ENCODE assay signal across 25 mouse cellular contexts in the genomic region with DNA sequence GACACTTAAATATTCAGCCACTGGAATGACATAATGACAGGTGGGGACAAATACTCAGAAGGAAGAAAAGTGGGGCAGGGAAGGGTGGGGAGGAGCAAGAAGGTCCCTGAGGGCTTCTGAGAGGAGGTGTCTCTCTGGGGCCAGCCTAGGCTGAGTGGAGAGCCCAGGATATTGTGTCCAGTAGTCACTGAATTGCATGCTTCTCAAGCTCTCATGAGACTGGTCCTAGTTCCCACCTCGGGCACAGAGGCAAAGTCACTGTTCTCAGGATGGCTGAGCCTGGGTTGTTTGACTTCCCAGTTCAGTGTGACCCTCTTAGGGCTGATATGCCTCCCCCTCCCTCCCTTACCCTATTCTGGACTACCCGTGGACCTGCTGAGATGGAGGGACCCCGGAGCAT. TPM values are rescaled to one million over a fixed set of nuclear protein-coding genes. Genes with fewer than 3 reads are reported as not detected.
A peak's percentile ranks its signal among the peaks of the same experiment; 100 is the strongest.
DNase-seq lines count a peak whose midpoint lies in the region; ATAC-seq and TF ChIP-seq lines count a peak whose summit lies in the region.
"Had no signal": no experiment of that assay in that cellular context is flagged by ENCODE, and none has a peak within 500 bp of the region (broad histone marks: within the 10 kb centered on the region; RNA-seq: fewer than 3 reads in every experiment).

No protein-coding gene starts in this region.

- no peaks in the 10 kb centered on the region for H3K9me3 ChIP-seq in intestine, postnatal 0 days (ENCODE audit: control insufficient read depth)
- no peaks in the 10 kb centered on the region for H3K9me3 ChIP-seq in intestine, embryonic 15.5 days
- no peaks in the 10 kb centered on the region for H3K9me3 ChIP-seq in lung, embryonic 16.5 days (ENCODE audit: control insufficient read depth, low read length)
- H3K9me3 ChIP-seq: embryonic facial prominence, embryonic 12.5 days; forebrain, embryonic 13.5 days; limb, embryonic 15.5 days; neural tube, embryonic 12.5 days had no signal

- H3K4me1 ChIP-seq in intestine, postnatal 0 days (replicated peaks; ENCODE audit: control insufficient read depth, insufficient read depth, low read length), result 0 out of 2 replicates have a peak, but pooled peaks cover 4% of the 10 kb centered on the region
- H3K4me1 ChIP-seq in intestine, embryonic 15.5 days (replicated peaks), result peaks cover 24% of the 10 kb centered on the region
- peaks cover 21% of the 10 kb centered on the region for H3K4me1 ChIP-seq in lung, embryonic 16.5 days (replicated peaks; ENCODE audit: control insufficient read depth, insufficient read depth, low read length)

- WGBS in intestine, postnatal 0 days, result 61% methylated on average over 3 of the region's 3 CpGs
- WGBS in intestine, embryonic 15.5 days, result 74% methylated on average over 3 of the region's 3 CpGs
- WGBS in lung, embryonic 16.5 days, result 54% methylated on average over 3 of the region's 3 CpGs

- DNase-seq in adrenal gland, postnatal 10 days, result peak; percentile 57
- DNase-seq in adrenal gland, postnatal 25 days, result no peak
- DNase-seq in lung, postnatal 36 days, result no peak
- DNase-seq in kidney, postnatal 36 days, result no peak
- DNase-seq: cerebellum, adult 11-12 months; cerebellum, postnatal 14 days; kidney, adult 18-20 months; left cerebral cortex, postnatal 4 days; lung, postnatal 10 days; midbrain, embryonic 14.5 days; right cerebral cortex, postnatal 14 days; thymus, adult 2 months; thymus, postnatal 4 days had no signal

- H3K27ac ChIP-seq in intestine, postnatal 0 days (ENCODE audit: low read depth, low read length), result no peak overlapping the region
- no peak overlapping the region for H3K27ac ChIP-seq in intestine, embryonic 15.5 days
- peak overlapping the region; percentile 1; the same call in 1 of the 2 replicates for H3K27ac ChIP-seq in lung, embryonic 16.5 days (ENCODE audit: low read length)
- H3K27ac ChIP-seq: embryonic facial prominence, embryonic 12.5 days; forebrain, embryonic 13.5 days; heart, embryonic 13.5 days; hindbrain, embryonic 12.5 days; limb, embryonic 15.5 days; neural tube, embryonic 12.5 days; stomach, postnatal 0 days had no signal

- peak overlapping the region; percentile 80 for H3K4me2 ChIP-seq in intestine, postnatal 0 days (replicated peaks; ENCODE audit: low read depth)
- no peak overlapping the region for H3K4me2 ChIP-seq in intestine, embryonic 15.5 days (replicated peaks)
- peak overlapping the region; percentile 78; the same call in 1 of the 2 replicates for H3K4me2 ChIP-seq in lung, embryonic 16.5 days (ENCODE audit: low read depth, low read length)
- H3K4me2 ChIP-seq: embryonic facial prominence, embryonic 12.5 days; forebrain, embryonic 13.5 days; hindbrain, embryonic 12.5 days; limb, embryonic 15.5 days; neural tube, embryonic 12.5 days had no signal

- H3K9ac ChIP-seq in intestine, postnatal 0 days (ENCODE audit: low read depth, low read length), result no peak overlapping the region
- H3K9ac ChIP-seq in intestine, embryonic 15.5 days, result no peak overlapping the region
- H3K9ac ChIP-seq in lung, embryonic 16.5 days (ENCODE audit: low read length), result no peak overlapping the region
- H3K9ac ChIP-seq: embryonic facial prominence, embryonic 12.5 days; forebrain, embryonic 13.5 days; hindbrain, embryonic 12.5 days; limb, embryonic 15.5 days; neural tube, embryonic 12.5 days had no signal

- no peak for ATAC-seq in intestine, postnatal 0 days
- ATAC-seq in intestine, embryonic 15.5 days, result no peak
- ATAC-seq in lung, embryonic 16.5 days (ENCODE audit: low read depth), result no peak
- ATAC-seq: forebrain, embryonic 13.5 days had no signal

- H3K27me3 ChIP-seq in intestine, postnatal 0 days (replicated peaks; ENCODE audit: control insufficient read depth, insufficient read depth, low read length), result no peaks in the 10 kb centered on the region
- no peaks in the 10 kb centered on the region for H3K27me3 ChIP-seq in intestine, embryonic 15.5 days (replicated peaks)
- H3K27me3 ChIP-seq in lung, embryonic 16.5 days (ENCODE audit: control insufficient read depth, insufficient read depth, low read depth, low read length), result no peaks in the 10 kb centered on the region

- H3K4me3 ChIP-seq in intestine, postnatal 0 days (ENCODE audit: low read depth, low read length), result no peak overlapping the region
- no peak overlapping the region for H3K4me3 ChIP-seq in intestine, embryonic 15.5 days (replicated peaks)
- peak overlapping the region; percentile 73; the same call in 1 of the 2 replicates for H3K4me3 ChIP-seq in lung, embryonic 16.5 days (ENCODE audit: low read length)
- H3K4me3 ChIP-seq: embryonic facial prominence, embryonic 12.5 days; forebrain, embryonic 13.5 days; heart, embryonic 13.5 days; hindbrain, embryonic 12.5 days; limb, embryonic 15.5 days; neural tube, embryonic 12.5 days had no signal

- TF ChIP-seq CTCF in intestine, postnatal 0 days (IDR thresholded peaks at IDR 0.05; ENCODE audit: low read depth), result no peak

- H3K36me3 ChIP-seq in intestine, postnatal 0 days (ENCODE audit: control insufficient read depth, insufficient read depth), result peaks cover 6% of the 10 kb centered on the region; the same call in 1 of the 2 replicates
- 0 out of 2 replicates have a peak, but pooled peaks cover 3% of the 10 kb centered on the region for H3K36me3 ChIP-seq in intestine, embryonic 15.5 days
- peaks cover 21% of the 10 kb centered on the region for H3K36me3 ChIP-seq in lung, embryonic 16.5 days (ENCODE audit: control insufficient read depth, insufficient read depth, low read length)
- H3K36me3 ChIP-seq: embryonic facial prominence, embryonic 12.5 days; hindbrain, embryonic 12.5 days; limb, embryonic 15.5 days; neural tube, embryonic 12.5 days had no signal

RNA-seq across cellular contexts. Expression of gene Tmem189, which starts 3.2 kb away (rescaled TPM):
- total RNA-seq in adrenal gland, postnatal 10 days (2021), result 10 to 100 TPM; 31.2 to 33.5 TPM
- 37.4 and 40.5 TPM in 2 replicates for total RNA-seq in adrenal gland, postnatal 25 days (2021)
- polyA plus RNA-seq in intestine, postnatal 0 days (2015; fragmentation: Nextera tagmentation; extraction: Ambion mirVana), result 25.0 and 26.8 TPM in 2 replicates
- polyA plus RNA-seq in intestine, embryonic 15.5 days (2015; fragmentation: Nextera tagmentation; extraction: Ambion mirVana), result 35.1 and 38.6 TPM in 2 replicates
- 38.3 and 39.6 TPM in 2 replicates for polyA plus RNA-seq in lung, embryonic 16.5 days (2015; fragmentation: Nextera tagmentation; extraction: Ambion mirVana)

RNA-seq across cellular contexts. Expression of gene Cebpb, which starts 4.1 kb away (rescaled TPM):
- 100 to 1,000 TPM; 269 to 439 TPM for total RNA-seq in adrenal gland, postnatal 10 days (2021)
- 483 and 585 TPM in 2 replicates for total RNA-seq in adrenal gland, postnatal 25 days (2021)
- 49.8 and 52.6 TPM in 2 replicates for polyA plus RNA-seq in intestine, postnatal 0 days (2015; fragmentation: Nextera tagmentation; extraction: Ambion mirVana)
- polyA plus RNA-seq in intestine, embryonic 15.5 days (2015; fragmentation: Nextera tagmentation; extraction: Ambion mirVana), result 22.5 and 24.3 TPM in 2 replicates
- 2.4 and 4.1 TPM in 2 replicates for polyA plus RNA-seq in lung, embryonic 16.5 days (2015; fragmentation: Nextera tagmentation; extraction: Ambion mirVana)

RNA-seq across cellular contexts. Expression of gene Gm20431, which starts 31.5 kb away (rescaled TPM):
- 10 to 100 TPM; 16.4 to 17.5 TPM for total RNA-seq in adrenal gland, postnatal 10 days (2021)
- 12.1 and 15.7 TPM in 2 replicates for total RNA-seq in adrenal gland, postnatal 25 days (2021)
- polyA plus RNA-seq in intestine, postnatal 0 days (2015; fragmentation: Nextera tagmentation; extraction: Ambion mirVana), result 8.8 and 10.0 TPM in 2 replicates
- 0.40 and 7.2 TPM in 2 replicates for polyA plus RNA-seq in intestine, embryonic 15.5 days (2015; fragmentation: Nextera tagmentation; extraction: Ambion mirVana)
- polyA plus RNA-seq in lung, embryonic 16.5 days (2015; fragmentation: Nextera tagmentation; extraction: Ambion mirVana), result 5.6 and 8.4 TPM in 2 replicates
- polyA plus RNA-seq: frontal cortex, adult 2 months; large intestine, adult 2 months had no signal
